Mouse (Mus musculus): ENCODE measurements around the gene Gm20661. TPM values are rescaled to one million over a fixed set of nuclear protein-coding genes. Genes with fewer than 3 reads are reported as not detected.
A peak's percentile ranks its signal among the peaks of the same experiment; 100 is the strongest.

The Gm20661 gene
- polyA plus RNA-seq, 1 experiment from 2014 or later = 0.88 TPM

GRCm38 (mm10) chr9:107971690-107972541 is 10.9 kb upstream of the Gm20661 start:
- H3K27me3 ChIP-seq (replicated peaks) = no peaks in the 10 kb centered on the region
- H3K9me3 ChIP-seq = no peaks in the 10 kb centered on the region
- H3K4me3 ChIP-seq = no peak overlapping the region
- no peak for ATAC-seq (replicated peaks)
- H3K9ac ChIP-seq = no peak overlapping the region
- no peaks in the 10 kb centered on the region for H3K4me1 ChIP-seq
- H3K36me3 ChIP-seq (replicated peaks) = no peaks in the 10 kb centered on the region
- WGBS = 91% methylated on average over 8 of the region's 8 CpGs
- H3K4me2 ChIP-seq = no peak overlapping the region
- H3K27ac ChIP-seq = no peak overlapping the region

- H3K27ac ChIP-seq = no peak overlapping the region
- no peak for ATAC-seq (replicated peaks)
- WGBS = 87% methylated on average over 10 of the region's 10 CpGs
- no peaks in the 10 kb centered on the region for H3K27me3 ChIP-seq (replicated peaks)
- no peak overlapping the region for H3K9ac ChIP-seq
- H3K36me3 ChIP-seq (replicated peaks) = no peaks in the 10 kb centered on the region
- no peak overlapping the region for H3K4me3 ChIP-seq
- H3K4me1 ChIP-seq = no peaks in the 10 kb centered on the region
- H3K9me3 ChIP-seq = no peaks in the 10 kb centered on the region
- H3K4me2 ChIP-seq = no peak overlapping the region
These were observed 8.2 kb upstream of the Gm20661 start for GRCm38 (mm10) chr9:107974491-107975171.

- WGBS = 73% methylated on average over 12 of the region's 12 CpGs
- no peak within 1 kb of the TSS for H3K4me2 ChIP-seq
- H3K4me1 ChIP-seq = no peaks in the 10 kb centered on the region
- no peaks in the 10 kb centered on the region for H3K27me3 ChIP-seq (replicated peaks)
- H3K27ac ChIP-seq = no peak within 1 kb of the TSS
- no peak for ATAC-seq (replicated peaks)
- no peaks in the 10 kb centered on the region for H3K9me3 ChIP-seq
- no peak within 1 kb of the TSS for H3K4me3 ChIP-seq
- no peak within 1 kb of the TSS for H3K9ac ChIP-seq
- no peaks in the 10 kb centered on the region for H3K36me3 ChIP-seq (replicated peaks)
These were observed 7.2 kb upstream of the Gm20661 start, which contains the start of gene Uba7 for GRCm38 (mm10) chr9:107975399-107976386. Gene Uba7 (plus strand): TSS chr9:107975505.

GRCm38 (mm10) chr9:107978815-107979214 is 4.0 kb upstream of the Gm20661 start:
- Histone ChIP-seq H3K27me3 (replicated peaks) (no peaks in the 10 kb centered on the region; the same call in none of the 2 replicates), H3K9ac (no peak overlapping the region), H3K9me3 (no peaks in the 10 kb centered on the region), H3K4me1 (0 out of 2 replicates have a peak, but pooled peaks cover 4% of the 10 kb centered on the region), H3K27ac (no peak overlapping the region), H3K4me2 (no peak overlapping the region), H3K36me3 (replicated peaks) (no peaks in the 10 kb centered on the region), H3K4me3 (no peak overlapping the region)
- 90% methylated on average over 12 of the region's 12 CpGs for WGBS
- ATAC-seq (replicated peaks) = no peak

GRCm38 (mm10) chr9:107981684-107982605 is 913 bp upstream of the Gm20661 start:
- H3K36me3 ChIP-seq (replicated peaks) = no peaks in the 10 kb centered on the region
- peaks cover 23% of the 10 kb centered on the region for H3K4me1 ChIP-seq
- peak overlapping the region; percentile 68 for H3K27ac ChIP-seq
- no peak for ATAC-seq (replicated peaks)
- 55% methylated on average over 7 of the region's 7 CpGs for WGBS
- no peak overlapping the region for H3K4me3 ChIP-seq
- H3K9ac ChIP-seq = no peak overlapping the region
- no peaks in the 10 kb centered on the region for H3K9me3 ChIP-seq
- H3K27me3 ChIP-seq (replicated peaks) = peaks cover 11% of the 10 kb centered on the region
- no peak overlapping the region for H3K4me2 ChIP-seq

GRCm38 (mm10) chr9:107983421-107983890 is 598 bp downstream of the Gm20661 start:
- Histone ChIP-seq H3K27me3 (replicated peaks) (peaks cover 11% of the 10 kb centered on the region), H3K36me3 (replicated peaks) (no peaks in the 10 kb centered on the region), H3K4me2 (peak overlapping the region; percentile 25; the same call in 1 of the 2 replicates), H3K4me3 (no peak overlapping the region), H3K9me3 (no peaks in the 10 kb centered on the region), H3K4me1 (peaks cover 23% of the 10 kb centered on the region), H3K27ac (peak overlapping the region; percentile 68), H3K9ac (no peak overlapping the region)
- WGBS = 53% methylated on average over 4 of the region's 4 CpGs
- ATAC-seq (replicated peaks) = no peak

- Histone ChIP-seq H3K9me3 (no peaks in the 10 kb centered on the region), H3K27ac (peak overlapping the region; percentile 28; the same call in 1 of the 2 replicates), H3K4me3 (peak overlapping the region; percentile 77), H3K9ac (0 out of 2 replicates have a peak overlapping the region, but pooled peaks have one; percentile 55), H3K27me3 (replicated peaks) (peaks cover 11% of the 10 kb centered on the region), H3K4me2 (peak overlapping the region; percentile 96), H3K4me1 (peaks cover 23% of the 10 kb centered on the region), H3K36me3 (replicated peaks) (no peaks in the 10 kb centered on the region)
- WGBS = 76% methylated on average over 19 of the region's 19 CpGs
- no peak for ATAC-seq (replicated peaks)
These were observed 1.3 kb downstream of the Gm20661 start for GRCm38 (mm10) chr9:107984052-107984753.

GRCm38 (mm10) chr9:107984754-107985055 is 1.8 kb downstream of the Gm20661 start:
- H3K27ac ChIP-seq = peak overlapping the region; percentile 28; the same call in 1 of the 2 replicates
- WGBS = 69% methylated on average over 9 of the region's 9 CpGs

GRCm38 (mm10) chr9:107985131-107986119 is 2.6 kb downstream of the Gm20661 start, which contains the start of gene Inka1:
Gene Inka1 (minus strand): TSS chr9:107985879.
- H3K36me3 ChIP-seq (replicated peaks) = no peaks in the 10 kb centered on the region
- peak within 1 kb of the TSS; percentile 41 for H3K27ac ChIP-seq
- WGBS = under 1% methylated on average over 57 of the region's 58 CpGs
- H3K9me3 ChIP-seq = no peaks in the 10 kb centered on the region
- H3K4me3 ChIP-seq = peak within 1 kb of the TSS; percentile 77
- peak; percentile 88 for ATAC-seq (replicated peaks)
- peaks cover 11% of the 10 kb centered on the region for H3K27me3 ChIP-seq (replicated peaks)
- peaks cover 23% of the 10 kb centered on the region for H3K4me1 ChIP-seq
- H3K4me2 ChIP-seq = peak within 1 kb of the TSS; percentile 96
- H3K9ac ChIP-seq = peak within 1 kb of the TSS; percentile 55

More at GRCm38 (mm10) chr9:107984754-107985055, 1.8 kb downstream of the Gm20661 start:
- Histone ChIP-seq H3K36me3 (replicated peaks) (no peaks in the 10 kb centered on the region), H3K4me1 (peaks cover 23% of the 10 kb centered on the region), H3K27me3 (replicated peaks) (peaks cover 11% of the 10 kb centered on the region), H3K9me3 (no peaks in the 10 kb centered on the region), H3K4me3 (peak overlapping the region; percentile 77), H3K4me2 (peak overlapping the region; percentile 96), H3K9ac (peak overlapping the region; percentile 55; the same call in 1 of the 2 replicates)
- ATAC-seq (replicated peaks) = no peak
